Mouse (Mus musculus) kidney, postnatal 0 days (tissue): ENCODE results near the gene Isyna1. TPM values are rescaled to one million over a fixed set of nuclear protein-coding genes. Genes with fewer than 3 reads are reported as not detected.
A peak's percentile ranks its signal among the peaks of the same experiment; 100 is the strongest.
"Not testable (repeated sequence)": the region's sequence is repeated elsewhere in the genome, so short reads cannot be mapped to it uniquely, and the experiment has no call there.

Source experiments
- ATAC-seq: fragments of 200-750 bp; cut with Nextera tagmentation; replicated peaks from 2 replicates; pipeline ENCODE4 v1.8.0; 2017; ENCODE audit warnings: low read depth, moderate number of reproducible peaks, moderate TSS enrichment, moderate library complexity; ENCODE audit not compliant: low FRiP score
- DNase-seq: peaks from one replicate; pipeline ENCODE4 v3.0.0-alpha.2; 2016; ENCODE audit warnings: low spot score
- H3K27ac ChIP-seq: fragments of 300-500 bp; sonication (generic); 2 replicates; pipeline ENCODE4 v1.5.1; 2014; ENCODE audit warnings: mild to moderate bottlenecking
- H3K27me3 ChIP-seq: fragments of 300-500 bp; sonication (generic); 2 replicates; pipeline ENCODE4 v1.6.1; 2014; ENCODE audit warnings: low read length, mixed read lengths; ENCODE audit not compliant: insufficient read depth
- H3K36me3 ChIP-seq: fragments of 300-500 bp; sonication (generic); 2 replicates; pipeline ENCODE4 v1.6.1; 2014; ENCODE audit warnings: low read length, mixed read lengths; ENCODE audit not compliant: insufficient read depth
- H3K4me1 ChIP-seq: fragments of 300-500 bp; sonication (generic); replicated peaks from 2 replicates; pipeline ENCODE4 v1.6.1; 2014; ENCODE audit warnings: antibody characterized with exemption, low read length, mixed read lengths; ENCODE audit not compliant: insufficient read depth
- H3K4me2 ChIP-seq: fragments of 300-500 bp; sonication (generic); 2 replicates; pipeline ENCODE4 v1.6.1; 2014; ENCODE audit warnings: mild to moderate bottlenecking, low read length, moderate library complexity, mixed read lengths
- H3K4me3 ChIP-seq: fragments of 300-500 bp; sonication (generic); replicated peaks from 2 replicates; pipeline ENCODE4 v1.5.1; 2014; ENCODE audit warnings: low read depth, low read length
- H3K9ac ChIP-seq: fragments of 300-500 bp; sonication (generic); 2 replicates; pipeline ENCODE4 v1.6.1; 2014; ENCODE audit warnings: low read depth, low read length
- H3K9me3 ChIP-seq: fragments of 300-500 bp; sonication (generic); replicated peaks from 2 replicates; pipeline ENCODE4 v1.6.1; 2016; ENCODE audit warnings: low read length, inconsistent platforms, mixed read lengths
- CTCF ChIP-seq: IDR thresholded peaks from 2 replicates; pipeline ENCODE4 v1.5.1; 2016; ENCODE audit warnings: antibody characterized with exemption, low read depth, mild to moderate bottlenecking, moderate library complexity
- WGBS: fragments of 180-500 bp; shearing (Covaris S2); extraction: QIAGEN DNeasy Blood & Tissue Kit; methylation state at CpG from one replicate; pipeline ENCODE4 v1.1.7; 2014; 5-methylcytosine and 5-hydroxymethylcytosine counted together
- polyA plus RNA-seq: library from polyadenylated mRNA; unstranded; fragments of >200 nt; fragmentation: Nextera tagmentation; extraction: Ambion mirVana; gene quantifications from 2 replicates; pipeline ENCODE4 v1.2.1, GENCODE M21; 2015

Isyna1 gene
- polyA plus RNA-seq, 1 experiment from 2014 or later, result 166 TPM

- Histone ChIP-seq H3K27ac (no peak overlapping the region), H3K4me2 (no peak overlapping the region), H3K4me3 (no peak overlapping the region), H3K36me3 (peaks cover 54% of the 10 kb centered on the region), H3K4me1 (no peaks in the 10 kb centered on the region), H3K27me3 (no peaks in the 10 kb centered on the region), H3K9me3 (no peaks in the 10 kb centered on the region), H3K9ac (no peak overlapping the region)
- TF ChIP-seq CTCF, result no peak
- DNase-seq (no peak), ATAC-seq (no peak)
- 90% methylated on average over 9 of the region's 9 CpGs for WGBS
Measured at GRCm38 (mm10) chr8:70584606-70585257, 9.4 kb upstream of the Isyna1 start.

DNA sequence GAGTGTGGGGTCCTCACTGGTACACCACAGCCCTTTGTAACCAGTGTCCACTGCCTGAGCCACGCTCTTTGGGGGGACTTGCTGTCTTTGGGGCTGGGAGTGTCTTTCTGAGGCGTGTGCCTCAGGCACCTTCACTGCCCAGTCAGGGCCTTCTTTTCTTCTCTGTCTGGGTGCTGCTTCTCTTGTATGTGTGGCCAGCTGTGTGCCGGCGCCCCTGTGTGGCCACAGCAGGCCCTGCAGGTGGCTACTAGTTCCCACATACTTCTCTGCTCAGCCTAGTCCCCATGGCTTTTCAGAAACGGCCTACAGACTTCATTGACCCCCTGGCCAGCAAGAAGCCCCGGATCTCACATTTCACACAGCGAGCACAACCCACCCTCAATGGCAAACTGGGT lies 8.9 kb upstream of the Isyna1 start:
- TF ChIP-seq CTCF, result peak; percentile 82
- H3K4me2 ChIP-seq, result no peak overlapping the region
- DNase-seq, result no peak
- no peak overlapping the region for H3K27ac ChIP-seq
- H3K4me1 ChIP-seq, result no peaks in the 10 kb centered on the region
- no peaks in the 10 kb centered on the region for H3K9me3 ChIP-seq
- WGBS, result 36% methylated on average over 7 of the region's 7 CpGs
- H3K9ac ChIP-seq, result 0 out of 2 replicates have a peak overlapping the region, but pooled peaks have one; percentile 5
- no peak overlapping the region for H3K4me3 ChIP-seq
- ATAC-seq, result peak; percentile 60; the same call in 1 of the 2 replicates
- peaks cover 51% of the 10 kb centered on the region for H3K36me3 ChIP-seq
- no peaks in the 10 kb centered on the region for H3K27me3 ChIP-seq

- not testable (repeated sequence) for H3K9me3 ChIP-seq, H3K4me2 ChIP-seq, H3K27me3 ChIP-seq, DNase-seq, H3K4me3 ChIP-seq, H3K4me1 ChIP-seq, H3K27ac ChIP-seq, ATAC-seq, H3K9ac ChIP-seq
- WGBS, result 93% methylated on average over 4 of the region's 4 CpGs
- peaks cover 35% of the 10 kb centered on the region for H3K36me3 ChIP-seq
Measured at GRCm38 (mm10) chr8:70587955-70588354, 6.2 kb upstream of the Isyna1 start.

DNA sequence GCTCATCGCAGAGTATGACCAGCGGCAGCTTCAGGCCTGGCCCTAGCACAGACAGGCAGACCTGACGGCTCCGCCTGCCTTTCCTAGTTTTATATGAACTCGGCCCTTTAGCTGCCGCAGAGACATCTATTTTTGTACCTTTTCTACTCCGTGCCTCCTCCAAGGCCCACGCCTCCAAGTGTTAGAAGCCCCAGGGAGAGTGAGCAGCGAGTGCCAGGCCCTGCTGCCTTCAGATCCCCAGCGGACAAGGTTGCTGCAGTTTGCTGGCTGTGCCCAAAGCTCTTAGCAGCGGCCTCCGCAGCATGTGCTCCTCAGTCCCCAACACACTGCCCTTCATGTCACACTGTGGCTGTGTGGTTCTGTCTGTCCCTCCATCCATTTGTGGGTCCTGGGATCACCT lies 2.6 kb upstream of the Isyna1 start:
- WGBS, result 83% methylated on average over 12 of the region's 12 CpGs
- DNase-seq, result no peak
- Histone ChIP-seq H3K27ac (no peak overlapping the region), H3K27me3 (no peaks in the 10 kb centered on the region), H3K9me3 (no peaks in the 10 kb centered on the region), H3K9ac (no peak overlapping the region), H3K4me1 (peaks cover 19% of the 10 kb centered on the region), H3K36me3 (peaks cover 16% of the 10 kb centered on the region), H3K4me2 (no peak overlapping the region), H3K4me3 (no peak overlapping the region)
- TF ChIP-seq CTCF, result no peak
- ATAC-seq, result no peak

DNA sequence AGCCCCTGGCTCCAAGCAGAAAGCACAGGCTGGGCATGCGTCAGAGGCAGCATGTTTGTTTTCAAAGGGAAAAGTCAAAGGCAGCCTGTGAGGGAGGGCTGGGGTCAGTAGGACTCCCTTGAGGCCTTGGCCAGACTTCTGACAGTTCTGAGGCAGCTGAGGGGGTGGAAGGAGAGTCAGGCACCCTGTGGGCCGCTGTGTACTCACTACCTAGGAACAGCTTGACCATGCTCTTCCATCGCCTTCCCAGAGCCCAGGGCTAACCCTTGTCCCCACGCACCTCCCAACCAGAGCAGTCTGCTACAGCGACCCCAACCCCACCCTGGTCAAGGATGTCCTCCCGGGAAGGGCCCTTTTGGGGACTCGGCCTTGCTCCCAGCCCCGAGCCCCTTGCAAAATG lies 1.0 kb upstream of the Isyna1 start:
- H3K4me2 ChIP-seq, result peak overlapping the region; percentile 92
- no peaks in the 10 kb centered on the region for H3K27me3 ChIP-seq
- H3K36me3 ChIP-seq, result peaks cover 9% of the 10 kb centered on the region
- H3K27ac ChIP-seq, result peak overlapping the region; percentile 84
- H3K9ac ChIP-seq, result peak overlapping the region; percentile 58; the same call in 1 of the 2 replicates
- no peak for ATAC-seq
- H3K9me3 ChIP-seq, result no peaks in the 10 kb centered on the region
- peaks cover 28% of the 10 kb centered on the region for H3K4me1 ChIP-seq
- peak; percentile 65 for DNase-seq
- WGBS, result 49% methylated on average over 8 of the region's 8 CpGs
- no peak overlapping the region for H3K4me3 ChIP-seq
- TF ChIP-seq CTCF, result no peak

- Histone ChIP-seq H3K9me3 (no peaks in the 10 kb centered on the region), H3K4me3 (peak overlapping the region; percentile 53), H3K4me2 (peak overlapping the region; percentile 92), H3K27ac (peak overlapping the region; percentile 84), H3K4me1 (peaks cover 37% of the 10 kb centered on the region), H3K27me3 (no peaks in the 10 kb centered on the region), H3K36me3 (peaks cover 9% of the 10 kb centered on the region), H3K9ac (peak overlapping the region; percentile 58)
- peak; percentile 31 for DNase-seq
- 0 out of 2 replicates have a peak, but pooled peaks have one; percentile 0 for TF ChIP-seq CTCF
- peak; percentile 9 for ATAC-seq
- WGBS, result 11% methylated on average over 80 of the region's 82 CpGs
Measured at GRCm38 (mm10) chr8:70594621-70595564, 720 bp downstream of the Isyna1 start.
